In the genomic region with DNA sequence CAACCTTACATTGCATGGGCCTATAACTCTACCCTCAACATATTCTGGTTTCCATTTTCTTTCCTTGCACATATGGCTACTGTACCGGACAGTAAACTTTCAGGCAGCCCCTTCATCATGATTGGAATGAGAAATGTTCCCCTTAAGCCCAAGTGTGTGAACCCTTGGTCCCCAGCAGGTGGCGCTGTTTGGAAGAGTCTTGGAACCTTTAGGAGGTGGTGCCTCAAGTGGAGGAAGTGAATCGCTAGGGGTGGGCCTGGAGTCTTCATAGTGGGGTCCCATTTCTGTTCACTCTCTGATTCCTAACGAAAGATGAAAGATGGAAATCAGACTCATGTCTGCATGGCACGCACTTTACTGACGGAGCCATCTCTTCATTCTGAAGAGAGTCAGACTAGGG, we compare ENCODE assay signal across 11 mouse cellular contexts.
A peak's percentile ranks its signal among the peaks of the same experiment; 100 is the strongest.
DNase-seq lines count a peak whose midpoint lies in the region; ATAC-seq and TF ChIP-seq lines count a peak whose summit lies in the region.
"Had no signal": no experiment of that assay in that cellular context is flagged by ENCODE, and none has a peak within 500 bp of the region (broad histone marks: within the 10 kb centered on the region; RNA-seq: fewer than 3 reads in every experiment).

No protein-coding gene starts in this region.

- no peaks in the 10 kb centered on the region for H3K4me1 ChIP-seq in hindbrain, embryonic 11.5 days (replicated peaks; ENCODE audit: control insufficient read depth, insufficient read depth, low read length)
- peaks cover 5% of the 10 kb centered on the region for H3K4me1 ChIP-seq in hindbrain, embryonic 10.5 days (replicated peaks)
- H3K4me1 ChIP-seq in ES-E14 (ENCODE audit: control insufficient read depth in 2 of 2, insufficient read depth in 2 of 2, low read length in 2 of 2, poor library complexity in 1 of 2), result no peaks in the 10 kb centered on the region
- H3K4me1 ChIP-seq: forebrain, embryonic 15.5 days; liver, embryonic 13.5 days had no signal

- in situ Hi-C loops in ES-E14 (cut with MboI; ENCODE audit: low sequenced_read_pairs in 2 of 2, unreplicated experiment in 2 of 2), result no loop called here

- no peak for ATAC-seq in hindbrain, embryonic 11.5 days (ENCODE audit: low FRiP score)
- ATAC-seq in erythroblast, adult 5-6 weeks (replicated peaks; ENCODE audit: low FRiP score, poor library complexity, severe bottlenecking), result peak; percentile 69; the same call in 1 of the 2 replicates
- ATAC-seq: forebrain, embryonic 15.5 days had no signal

- H3K27ac ChIP-seq in hindbrain, embryonic 11.5 days (ENCODE audit: low read depth, low read length), result no peak overlapping the region
- H3K27ac ChIP-seq in hindbrain, embryonic 10.5 days, result no peak overlapping the region
- no peak overlapping the region for H3K27ac ChIP-seq in ES-E14 (ENCODE audit: insufficient read depth, low read depth, low read length, poor library complexity, severe bottlenecking)
- H3K27ac ChIP-seq: forebrain, embryonic 15.5 days; liver, embryonic 13.5 days had no signal

- peak; percentile 20 for DNase-seq in hindbrain, embryonic 11.5 days (ENCODE audit: low spot score)
- DNase-seq in hindbrain, embryonic 10.5 days (ENCODE audit: low spot score), result no peak
- peak; percentile 34 for DNase-seq in 3T3-L1 (ENCODE audit: low read depth, low spot score)
- peak; percentile 54 for DNase-seq in ES-E14 (ENCODE audit: low read depth, low spot score)
- no peak for DNase-seq in adrenal gland, postnatal 10 days
- no peak for DNase-seq in cerebellum, postnatal 4 days (ENCODE audit: low spot score in 2 of 2)
- DNase-seq in kidney, adult 9 months, result no peak
- DNase-seq: cerebellum, postnatal 25 days; liver, embryonic 13.5 days had no signal

- no peaks in the 10 kb centered on the region for H3K27me3 ChIP-seq in hindbrain, embryonic 11.5 days (ENCODE audit: control insufficient read depth, insufficient read depth, low read length)
- H3K27me3 ChIP-seq in hindbrain, embryonic 10.5 days (ENCODE audit: insufficient read depth, poor library complexity, severe bottlenecking), result no peaks in the 10 kb centered on the region
- H3K27me3 ChIP-seq: forebrain, embryonic 15.5 days; liver, embryonic 13.5 days had no signal

- 72% methylated on average over 6 of the region's 6 CpGs for WGBS in hindbrain, embryonic 11.5 days
- WGBS in hindbrain, embryonic 10.5 days, result 70% methylated on average over 6 of the region's 6 CpGs

- H3K9me3 ChIP-seq in hindbrain, embryonic 11.5 days (ENCODE audit: control insufficient read depth, low read length), result no peaks in the 10 kb centered on the region
- H3K9me3 ChIP-seq in hindbrain, embryonic 10.5 days, result no peaks in the 10 kb centered on the region
- no peaks in the 10 kb centered on the region for H3K9me3 ChIP-seq in ES-E14 (ENCODE audit: control insufficient read depth, insufficient read depth, low read depth, low read length)
- H3K9me3 ChIP-seq: forebrain, embryonic 15.5 days; liver, embryonic 13.5 days had no signal

- H3K4me3 ChIP-seq in hindbrain, embryonic 11.5 days (ENCODE audit: low read depth, low read length), result no peak overlapping the region
- no peak overlapping the region for H3K4me3 ChIP-seq in hindbrain, embryonic 10.5 days
- no peak overlapping the region for H3K4me3 ChIP-seq in ES-E14 (ENCODE audit: insufficient read depth in 1 of 2, low read depth in 1 of 2, low read length in 2 of 2, poor library complexity in 1 of 2, severe bottlenecking in 1 of 2)
- H3K4me3 ChIP-seq: forebrain, embryonic 15.5 days; liver, embryonic 13.5 days had no signal

- no peaks in the 10 kb centered on the region for H3K36me3 ChIP-seq in hindbrain, embryonic 11.5 days (ENCODE audit: control insufficient read depth, insufficient read depth, low read length)
- H3K36me3 ChIP-seq in hindbrain, embryonic 10.5 days, result no peaks in the 10 kb centered on the region
- H3K36me3 ChIP-seq in ES-E14 (ENCODE audit: control insufficient read depth, insufficient read depth, low read length, poor library complexity, severe bottlenecking), result no peaks in the 10 kb centered on the region
- H3K36me3 ChIP-seq: forebrain, embryonic 15.5 days; liver, embryonic 13.5 days had no signal

- H3K9ac ChIP-seq in hindbrain, embryonic 11.5 days (ENCODE audit: low read depth, low read length), result no peak overlapping the region
- H3K9ac ChIP-seq in ES-E14 (ENCODE audit: insufficient read depth, low read depth, low read length, poor library complexity, severe bottlenecking), result no peak overlapping the region
- H3K9ac ChIP-seq: forebrain, embryonic 15.5 days; liver, embryonic 13.5 days had no signal

- H3K4me2 ChIP-seq in hindbrain, embryonic 11.5 days (replicated peaks; ENCODE audit: low read depth, low read length), result no peak overlapping the region
- H3K4me2 ChIP-seq: forebrain, embryonic 15.5 days; liver, embryonic 13.5 days had no signal

TF ChIP-seq in ES-E14, 5 proteins besides CTCF, POLR2A, EP300 and RAD21:
- TF ChIP-seq ZC3H11A (IDR thresholded peaks at IDR 0.05; ENCODE audit: borderline replicate concordance, low read depth, low read length) (peak; percentile 33; the same call in 1 of the 2 replicates), CHD2 (IDR thresholded peaks at IDR 0.05; ENCODE audit: low read depth, low read length) (no peak)

Comparison
In these comparisons a context has a peak if more than half of its experiments do, and no peak if none do; other contexts are left out.
1. DNase-seq: peak in hindbrain, embryonic 11.5 days (single experiment), 3T3-L1 (single experiment) and ES-E14 (single experiment); none in hindbrain, embryonic 10.5 days (single experiment), adrenal gland, postnatal 10 days (single experiment), cerebellum, postnatal 4 days (0 of 2) and kidney, adult 9 months (single experiment).